Mouse (Mus musculus) liver, postnatal 0 days (tissue): Measurements from ENCODE around the gene Fam20c.

Experiments
- CTCF ChIP-seq: sonication (generic); IDR thresholded peaks from 2 replicates; pipeline ENCODE4 v1.5.1; 2016; ENCODE audit warnings: antibody characterized with exemption, low read depth
- EP300 ChIP-seq: IDR thresholded peaks from 2 replicates; pipeline ENCODE4 v1.6.1; 2016; ENCODE audit warnings: antibody characterized with exemption, low read depth, mild to moderate bottlenecking

GRCm38 (mm10) chr5:138843168-138843824, 89.0 kb downstream of the Fam20c start:
- TF ChIP-seq EP300 (no peak), CTCF (no peak)
